Mouse (Mus musculus) lung, embryonic 16.5 days (tissue): ENCODE data around the gene Amz2. TPM values are rescaled to one million over a fixed set of nuclear protein-coding genes. Genes with fewer than 3 reads are reported as not detected.

ENCODE experiments used
- ATAC-seq: fragments of 200-750 bp; cut with Nextera tagmentation; 2 replicates; pipeline ENCODE4 v1.8.0; 2017; ENCODE audit warnings: low read depth, mild to moderate bottlenecking, moderate library complexity
- H3K27ac ChIP-seq: fragments of 300-500 bp; sonication (generic); 2 replicates; pipeline ENCODE4 v1.5.1; 2014; ENCODE audit warnings: mild to moderate bottlenecking, control low read depth, low read length
- H3K27me3 ChIP-seq: fragments of 300-500 bp; sonication (generic); 2 replicates; pipeline ENCODE4 v1.6.1; 2014; ENCODE audit warnings: low read depth, low read length, mixed read lengths; ENCODE audit not compliant: control insufficient read depth, insufficient read depth
- H3K36me3 ChIP-seq: fragments of 300-500 bp; sonication (generic); 2 replicates; pipeline ENCODE4 v1.6.1; 2014; ENCODE audit warnings: low read length; ENCODE audit not compliant: control insufficient read depth, insufficient read depth
- H3K4me1 ChIP-seq: fragments of 300-500 bp; sonication (generic); replicated peaks from 2 replicates; pipeline ENCODE4 v1.6.1; 2014; ENCODE audit warnings: low read length, mixed read lengths; ENCODE audit not compliant: control insufficient read depth, insufficient read depth
- H3K4me2 ChIP-seq: fragments of 300-500 bp; sonication (generic); 2 replicates; pipeline ENCODE4 v1.6.1; 2014; ENCODE audit warnings: low read depth, low read length, control low read depth
- H3K4me3 ChIP-seq: fragments of 300-500 bp; sonication (generic); 2 replicates; pipeline ENCODE4 v1.5.1; 2014; ENCODE audit warnings: mild to moderate bottlenecking, low read length, control low read depth
- H3K9ac ChIP-seq: fragments of 300-500 bp; sonication (generic); 2 replicates; pipeline ENCODE4 v1.6.1; 2014; ENCODE audit warnings: low read length, control low read depth
- H3K9me3 ChIP-seq: fragments of 300-500 bp; sonication (generic); 2 replicates; pipeline ENCODE4 v1.6.1; 2016; ENCODE audit warnings: low read length; ENCODE audit not compliant: control insufficient read depth
- WGBS: fragments of 180-500 bp; shearing (Covaris S2); extraction: QIAGEN DNeasy Blood & Tissue Kit; methylation state at CpG from one replicate; pipeline ENCODE4 v1.1.7; 2014; 5-methylcytosine and 5-hydroxymethylcytosine counted together
- polyA plus RNA-seq: library from polyadenylated mRNA; unstranded; fragments of >200 nt; fragmentation: Nextera tagmentation; extraction: Ambion mirVana; gene quantifications from 2 replicates; pipeline ENCODE4 v1.2.1, GENCODE M21; 2015

The Amz2 gene
- polyA plus RNA-seq, 1 experiment from 2014 or later: 40.4 TPM

GRCm38 (mm10) chr11:109392601-109393000 is 33.1 kb upstream of the Amz2 start:
- no peak overlapping the region for H3K27ac ChIP-seq
- no peaks in the 10 kb centered on the region for H3K27me3 ChIP-seq

GRCm38 (mm10) chr11:109394758-109395157 is 31.0 kb upstream of the Amz2 start:
- H3K4me1 ChIP-seq: no peaks in the 10 kb centered on the region
- no peaks in the 10 kb centered on the region for H3K27me3 ChIP-seq
- H3K36me3 ChIP-seq: peaks cover 17% of the 10 kb centered on the region; the same call in 1 of the 2 replicates
- H3K4me3 ChIP-seq: no peak overlapping the region
- no peak overlapping the region for H3K9ac ChIP-seq
- no peak overlapping the region for H3K4me2 ChIP-seq
- no peak overlapping the region for H3K27ac ChIP-seq
- 87% methylated on average over 9 of the region's 9 CpGs for WGBS
- H3K9me3 ChIP-seq: no peaks in the 10 kb centered on the region
- ATAC-seq: no peak

More at GRCm38 (mm10) chr11:109392601-109393000, 33.1 kb upstream of the Amz2 start:
- Histone ChIP-seq H3K4me1 (peaks cover 5% of the 10 kb centered on the region), H3K4me2 (no peak overlapping the region), H3K9ac (no peak overlapping the region), H3K9me3 (no peaks in the 10 kb centered on the region), H3K4me3 (no peak overlapping the region), H3K36me3 (peaks cover 13% of the 10 kb centered on the region; the same call in 1 of the 2 replicates)
- no peak for ATAC-seq
- WGBS: 83% methylated on average over 9 of the region's 9 CpGs

- Histone ChIP-seq H3K9ac (no peak overlapping the region), H3K27ac (no peak overlapping the region), H3K4me1 (no peaks in the 10 kb centered on the region), H3K27me3 (no peaks in the 10 kb centered on the region), H3K4me2 (no peak overlapping the region), H3K36me3 (peaks cover 17% of the 10 kb centered on the region; the same call in 1 of the 2 replicates), H3K9me3 (no peaks in the 10 kb centered on the region), H3K4me3 (no peak overlapping the region)
- no peak for ATAC-seq
- WGBS: 78% methylated on average over 9 of the region's 9 CpGs
Observed at GRCm38 (mm10) chr11:109395291-109395690, 30.5 kb upstream of the Amz2 start.

GRCm38 (mm10) chr11:109406431-109406830 is 19.3 kb upstream of the Amz2 start:
- H3K27me3 ChIP-seq: no peaks in the 10 kb centered on the region
- no peak overlapping the region for H3K27ac ChIP-seq
- no peaks in the 10 kb centered on the region for H3K9me3 ChIP-seq
- H3K36me3 ChIP-seq: no peaks in the 10 kb centered on the region
- no peak for ATAC-seq
- H3K4me2 ChIP-seq: no peak overlapping the region
- no peak overlapping the region for H3K9ac ChIP-seq
- H3K4me1 ChIP-seq: no peaks in the 10 kb centered on the region
- 84% methylated on average over 5 of the region's 5 CpGs for WGBS
- H3K4me3 ChIP-seq: no peak overlapping the region

- no peaks in the 10 kb centered on the region for H3K9me3 ChIP-seq
- 81% methylated on average over 15 of the region's 15 CpGs for WGBS
- no peak for ATAC-seq
Observed at GRCm38 (mm10) chr11:109410197-109410980, 15.4 kb upstream of the Amz2 start.

GRCm38 (mm10) chr11:109413617-109414016 is 12.1 kb upstream of the Amz2 start, which contains the start of gene 9930022D16Rik:
9930022D16Rik (plus strand) TSS chr11:109413917.
- Histone ChIP-seq H3K27me3 (no peaks in the 10 kb centered on the region), H3K4me3 (no peak within 1 kb of the TSS), H3K4me2 (no peak within 1 kb of the TSS), H3K4me1 (peaks cover 7% of the 10 kb centered on the region), H3K36me3 (no peaks in the 10 kb centered on the region), H3K9ac (no peak within 1 kb of the TSS), H3K9me3 (no peaks in the 10 kb centered on the region), H3K27ac (no peak within 1 kb of the TSS)
- WGBS: 78% methylated on average over 6 of the region's 6 CpGs
- ATAC-seq: no peak

More at GRCm38 (mm10) chr11:109410197-109410980, 15.4 kb upstream of the Amz2 start:
- H3K4me3 ChIP-seq: no peak overlapping the region
- H3K4me2 ChIP-seq: no peak overlapping the region
- H3K9ac ChIP-seq: no peak overlapping the region
- H3K27me3 ChIP-seq: no peaks in the 10 kb centered on the region
- no peaks in the 10 kb centered on the region for H3K36me3 ChIP-seq
- peaks cover 1% of the 10 kb centered on the region; the same call in 1 of the 2 replicates for H3K4me1 ChIP-seq
- H3K27ac ChIP-seq: no peak overlapping the region

GRCm38 (mm10) chr11:109414802-109415201 is 10.9 kb upstream of the Amz2 start:
- no peak overlapping the region for H3K9ac ChIP-seq
- WGBS: 88% methylated on average over 5 of the region's 5 CpGs
- no peaks in the 10 kb centered on the region for H3K27me3 ChIP-seq
- H3K4me1 ChIP-seq: peaks cover 7% of the 10 kb centered on the region
- no peaks in the 10 kb centered on the region for H3K36me3 ChIP-seq
- no peaks in the 10 kb centered on the region for H3K9me3 ChIP-seq
- H3K27ac ChIP-seq: no peak overlapping the region
- ATAC-seq: no peak
- H3K4me2 ChIP-seq: no peak overlapping the region
- H3K4me3 ChIP-seq: no peak overlapping the region

- Histone ChIP-seq H3K9ac (no peak overlapping the region), H3K4me2 (peak overlapping the region; percentile 34; the same call in 1 of the 2 replicates), H3K9me3 (no peaks in the 10 kb centered on the region), H3K4me3 (no peak overlapping the region), H3K36me3 (no peaks in the 10 kb centered on the region), H3K4me1 (peaks cover 7% of the 10 kb centered on the region), H3K27me3 (no peaks in the 10 kb centered on the region), H3K27ac (no peak overlapping the region)
- WGBS: 24% methylated on average over 8 of the region's 8 CpGs
- ATAC-seq: peak; percentile 59
Observed at GRCm38 (mm10) chr11:109416709-109417420, 8.9 kb upstream of the Amz2 start.

GRCm38 (mm10) chr11:109417472-109418040 is 8.2 kb upstream of the Amz2 start:
- Histone ChIP-seq H3K4me2 (no peak overlapping the region), H3K27ac (no peak overlapping the region), H3K4me3 (no peak overlapping the region), H3K4me1 (peaks cover 7% of the 10 kb centered on the region), H3K9me3 (peaks cover 4% of the 10 kb centered on the region; the same call in 1 of the 2 replicates), H3K36me3 (no peaks in the 10 kb centered on the region), H3K9ac (no peak overlapping the region), H3K27me3 (no peaks in the 10 kb centered on the region)
- WGBS: 78% methylated on average over 9 of the region's 9 CpGs
- ATAC-seq: peak; percentile 34; the same call in 1 of the 2 replicates
